Mouse (Mus musculus) heart, embryonic 16.5 days (tissue): Measurements from ENCODE around the gene Ston2. TPM values are rescaled to one million over a fixed set of nuclear protein-coding genes. Genes with fewer than 3 reads are reported as not detected.

Experiments
- ATAC-seq: fragments of 200-750 bp; cut with Nextera tagmentation; replicated peaks from 2 replicates; pipeline ENCODE4 v1.8.0; 2017; ENCODE audit warnings: moderate number of reproducible peaks; ENCODE audit not compliant: insufficient read depth, low FRiP score; ENCODE audit errors: extremely low read depth
- H3K27ac ChIP-seq: fragments of 300-500 bp; sonication (generic); 2 replicates; pipeline ENCODE4 v1.5.1; 2014; ENCODE audit warnings: mild to moderate bottlenecking, low read length, control low read depth, moderate library complexity
- H3K27me3 ChIP-seq: fragments of 300-500 bp; sonication (generic); 2 replicates; pipeline ENCODE4 v1.6.1; 2014; ENCODE audit warnings: low read length, mixed read lengths; ENCODE audit not compliant: control insufficient read depth, insufficient read depth
- H3K36me3 ChIP-seq: fragments of 300-500 bp; sonication (generic); 2 replicates; pipeline ENCODE4 v1.6.1; 2014; ENCODE audit not compliant: control insufficient read depth, insufficient read depth
- H3K4me1 ChIP-seq: fragments of 300-500 bp; sonication (generic); 2 replicates; pipeline ENCODE4 v1.6.1; 2014; ENCODE audit warnings: low read length, mixed read lengths; ENCODE audit not compliant: control insufficient read depth, insufficient read depth
- H3K4me2 ChIP-seq: fragments of 300-500 bp; sonication (generic); 2 replicates; pipeline ENCODE4 v1.6.1; 2014; ENCODE audit warnings: low read depth, mild to moderate bottlenecking, control low read depth, low read length
- H3K4me3 ChIP-seq: fragments of 300-500 bp; sonication (generic); 2 replicates; pipeline ENCODE4 v1.5.1; 2014; ENCODE audit warnings: mild to moderate bottlenecking, control low read depth, low read length
- H3K9ac ChIP-seq: fragments of 300-500 bp; sonication (generic); 2 replicates; pipeline ENCODE4 v1.6.1; 2014; ENCODE audit warnings: low read length, control low read depth
- H3K9me3 ChIP-seq: fragments of 300-500 bp; sonication (generic); replicated peaks from 2 replicates; pipeline ENCODE4 v1.6.1; 2016; ENCODE audit warnings: low read length; ENCODE audit not compliant: control insufficient read depth
- WGBS: fragments of 180-500 bp; shearing (Covaris S2); extraction: QIAGEN DNeasy Blood & Tissue Kit; methylation state at CpG from one replicate; pipeline ENCODE4 v1.1.7; 2014; 5-methylcytosine and 5-hydroxymethylcytosine counted together
- polyA plus RNA-seq: library from polyadenylated mRNA; unstranded; fragments of >200 nt; fragmentation: Nextera tagmentation; extraction: Ambion mirVana; gene quantifications from 2 replicates; pipeline ENCODE4 v1.2.1, GENCODE M21; 2015

Ston2 gene
- polyA plus RNA-seq, 1 experiment from 2014 or later: 3.7 TPM

DNA sequence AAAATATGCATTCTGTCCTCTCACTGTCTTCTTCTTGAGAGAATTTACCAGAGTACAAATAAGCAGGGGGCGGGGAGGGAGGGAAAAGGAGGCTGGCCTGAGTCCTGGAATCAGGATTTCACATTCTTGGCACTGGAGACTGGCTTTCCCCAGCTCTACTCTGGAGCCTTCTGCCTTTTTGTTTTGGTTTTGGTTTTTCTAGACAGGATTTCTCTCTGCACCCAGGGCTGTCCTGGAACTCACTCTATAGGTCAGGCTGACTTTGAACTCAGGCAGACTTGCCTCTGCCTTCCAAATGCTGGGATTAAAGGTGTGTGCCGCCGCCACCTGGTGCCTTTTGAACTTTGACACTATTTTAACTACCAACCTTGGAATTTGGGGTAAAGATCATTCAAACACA, 149.8 kb downstream of the Ston2 start:
- Histone ChIP-seq H3K4me1 (peaks cover 4% of the 10 kb centered on the region), H3K27ac (no peak overlapping the region), H3K36me3 (no peaks in the 10 kb centered on the region), H3K9me3 (peaks cover under 1% of the 10 kb centered on the region; the same call in 1 of the 2 replicates), H3K4me2 (no peak overlapping the region), H3K27me3 (no peaks in the 10 kb centered on the region), H3K4me3 (no peak overlapping the region), H3K9ac (no peak overlapping the region)
- 83% methylated on average over 3 of the region's 3 CpGs for WGBS
- no peak for ATAC-seq

DNA sequence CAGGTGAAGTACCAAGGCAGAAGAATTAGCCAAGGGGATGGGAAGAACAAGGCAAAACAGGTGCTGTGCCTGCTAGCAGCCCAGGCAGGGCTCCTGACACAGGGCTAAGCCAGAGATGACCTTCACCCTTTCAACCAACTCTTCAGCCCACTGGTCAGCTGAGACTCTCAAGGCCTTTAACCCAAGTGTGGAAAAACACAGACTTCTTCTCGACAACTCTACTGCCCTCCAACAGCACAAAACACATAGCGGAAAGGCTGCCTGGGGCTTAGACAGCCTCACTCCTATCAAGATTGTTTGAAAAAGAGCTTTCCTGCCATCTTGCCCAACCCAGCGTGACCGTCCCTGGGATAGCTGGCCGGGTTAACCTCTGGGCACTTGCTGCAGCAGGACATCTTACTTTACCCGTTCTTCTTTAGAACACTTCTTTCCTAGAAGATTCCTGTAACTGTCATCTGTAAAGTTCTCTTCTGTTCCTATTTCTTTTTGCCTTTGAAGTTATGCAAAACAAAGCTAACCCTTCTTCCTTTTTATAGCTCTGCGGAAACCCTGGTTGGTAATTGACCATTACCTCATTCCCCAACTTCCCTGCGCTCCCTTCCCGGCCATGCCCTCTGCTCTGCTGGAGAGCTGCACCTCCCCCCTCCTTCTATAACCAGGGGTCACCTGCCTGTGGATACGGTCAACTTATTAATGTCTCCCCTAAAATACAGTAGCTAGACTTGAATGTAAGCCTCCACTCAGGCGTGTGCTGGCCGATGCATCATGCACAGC, 150.9 kb downstream of the Ston2 start:
- no peak overlapping the region for H3K4me2 ChIP-seq
- H3K9me3 ChIP-seq: peaks cover 5% of the 10 kb centered on the region; the same call in 1 of the 2 replicates
- H3K4me1 ChIP-seq: peaks cover 4% of the 10 kb centered on the region
- H3K4me3 ChIP-seq: no peak overlapping the region
- no peak for ATAC-seq
- H3K36me3 ChIP-seq: no peaks in the 10 kb centered on the region
- no peaks in the 10 kb centered on the region for H3K27me3 ChIP-seq
- WGBS: 82% methylated on average over 12 of the region's 12 CpGs
- no peak overlapping the region for H3K9ac ChIP-seq
- no peak overlapping the region for H3K27ac ChIP-seq

DNA sequence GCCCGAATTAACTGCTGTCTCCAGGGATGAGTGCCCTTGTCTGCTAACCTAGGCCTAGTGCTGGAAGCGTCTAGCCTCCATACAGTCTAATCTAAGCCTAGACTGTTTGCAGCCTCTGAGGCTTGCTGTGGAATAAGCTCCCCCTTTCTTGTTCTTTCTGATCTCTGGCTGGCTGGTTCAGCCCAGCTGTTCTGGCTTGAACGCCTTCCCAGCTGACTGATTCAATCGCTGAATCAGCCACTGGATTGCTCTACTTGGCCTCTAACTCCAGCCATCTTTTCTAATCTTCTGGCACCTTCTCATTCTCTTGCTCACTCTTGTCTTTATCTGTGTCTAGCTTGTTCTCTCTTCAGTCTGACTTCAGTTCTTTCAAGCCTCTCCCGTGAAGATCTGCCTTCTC, 161.7 kb downstream of the Ston2 start:
- no peak for ATAC-seq
- WGBS: 67% methylated on average over 5 of the region's 5 CpGs

DNA sequence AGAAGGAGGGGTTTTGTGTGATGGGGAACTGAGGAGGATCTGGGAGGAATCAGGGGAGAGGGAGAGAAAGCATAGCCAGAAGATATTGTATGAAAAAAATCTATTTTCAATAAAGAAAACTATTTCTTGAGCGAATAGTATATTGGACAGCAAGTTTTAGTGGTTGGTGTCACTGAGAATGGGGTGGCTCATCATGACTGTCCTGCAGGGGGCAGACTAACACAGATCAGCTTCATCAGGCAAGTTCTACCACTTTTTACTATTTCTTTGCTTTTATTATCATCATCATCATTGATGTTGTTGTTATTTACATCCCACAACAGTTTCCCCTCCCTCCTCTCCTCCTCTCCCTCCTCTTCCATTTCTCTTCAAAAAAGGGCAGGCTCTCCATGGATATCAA, 163.2 kb downstream of the Ston2 start:
- ATAC-seq: no peak
- Histone ChIP-seq H3K36me3 (no peaks in the 10 kb centered on the region), H3K27me3 (no peaks in the 10 kb centered on the region), H3K4me1 (no peaks in the 10 kb centered on the region), H3K27ac (no peak overlapping the region), H3K4me3 (no peak overlapping the region), H3K9me3 (0 out of 2 replicates have a peak, but pooled peaks cover 3% of the 10 kb centered on the region), H3K9ac (no peak overlapping the region), H3K4me2 (no peak overlapping the region)
- WGBS: 67% methylated on average over 1 of the region's 1 CpGs

More for the DNA sequence above, 161.7 kb downstream of the Ston2 start:
- Histone ChIP-seq H3K4me1 (no peaks in the 10 kb centered on the region), H3K36me3 (no peaks in the 10 kb centered on the region), H3K9ac (no peak overlapping the region), H3K4me3 (no peak overlapping the region), H3K27me3 (no peaks in the 10 kb centered on the region), H3K4me2 (no peak overlapping the region), H3K27ac (no peak overlapping the region), H3K9me3 (0 out of 2 replicates have a peak, but pooled peaks cover 3% of the 10 kb centered on the region)

GRCm38 (mm10) chr12:91609425-91609824, 178.8 kb downstream of the Ston2 start:
- H3K27ac ChIP-seq: no peak overlapping the region
- no peak overlapping the region for H3K9ac ChIP-seq
- no peak overlapping the region for H3K4me2 ChIP-seq
- ATAC-seq: peak; percentile 37; the same call in 1 of the 2 replicates
- H3K27me3 ChIP-seq: no peaks in the 10 kb centered on the region
- no peak overlapping the region for H3K4me3 ChIP-seq
- H3K4me1 ChIP-seq: peaks cover 9% of the 10 kb centered on the region
- WGBS: 78% methylated on average over 5 of the region's 5 CpGs
- H3K9me3 ChIP-seq: no peaks in the 10 kb centered on the region
- no peaks in the 10 kb centered on the region for H3K36me3 ChIP-seq

DNA sequence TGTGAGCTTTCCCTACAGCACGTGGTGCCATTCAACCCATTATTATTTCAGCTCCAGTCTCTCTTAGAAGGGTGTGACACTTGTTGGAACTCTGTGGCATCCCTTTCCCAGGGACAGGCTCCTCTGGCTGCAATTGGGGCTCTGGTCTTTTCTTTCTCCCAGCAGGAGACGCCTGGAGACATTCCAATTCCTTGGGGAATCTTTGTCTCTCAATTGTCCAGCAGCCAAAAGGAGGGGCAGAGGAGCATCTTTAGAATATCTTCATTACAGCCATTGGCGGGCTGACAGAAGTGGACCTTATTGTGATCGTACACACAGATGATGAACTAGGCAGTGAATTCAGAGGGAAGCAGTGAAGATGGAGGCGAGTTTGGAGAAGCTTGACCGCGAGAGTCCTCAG, 180.5 kb downstream of the Ston2 start:
- 70% methylated on average over 7 of the region's 7 CpGs for WGBS
- H3K4me3 ChIP-seq: no peak overlapping the region
- peaks cover 9% of the 10 kb centered on the region for H3K4me1 ChIP-seq
- H3K9ac ChIP-seq: no peak overlapping the region
- no peaks in the 10 kb centered on the region for H3K9me3 ChIP-seq
- ATAC-seq: no peak
- H3K4me2 ChIP-seq: no peak overlapping the region
- no peak overlapping the region for H3K27ac ChIP-seq
- no peaks in the 10 kb centered on the region for H3K36me3 ChIP-seq
- no peaks in the 10 kb centered on the region for H3K27me3 ChIP-seq

DNA sequence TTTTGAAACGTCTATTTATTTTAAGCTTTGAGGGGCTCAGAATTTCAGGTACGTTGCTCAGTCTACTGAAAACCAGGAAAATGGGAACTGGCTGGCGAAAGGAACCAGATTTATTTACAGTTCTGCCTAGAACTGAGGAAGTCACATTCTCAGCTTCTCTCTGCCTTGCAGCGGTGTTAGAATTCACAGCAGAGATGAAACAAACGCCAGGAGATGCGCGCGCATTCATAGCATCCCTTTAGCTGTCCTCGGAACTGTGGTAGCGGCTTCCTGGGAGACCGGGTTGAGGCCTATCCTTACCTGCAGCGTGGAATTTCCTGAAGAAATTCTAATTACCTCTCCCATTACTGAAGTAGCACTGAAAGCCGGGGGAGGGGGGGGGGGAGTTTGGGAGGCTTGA, 181.5 kb downstream of the Ston2 start:
- Histone ChIP-seq H3K4me2 (no peak overlapping the region), H3K4me1 (peaks cover 9% of the 10 kb centered on the region), H3K27me3 (no peaks in the 10 kb centered on the region), H3K36me3 (no peaks in the 10 kb centered on the region), H3K9ac (no peak overlapping the region), H3K4me3 (no peak overlapping the region), H3K27ac (no peak overlapping the region), H3K9me3 (no peaks in the 10 kb centered on the region)
- 83% methylated on average over 13 of the region's 13 CpGs for WGBS
- no peak for ATAC-seq

DNA sequence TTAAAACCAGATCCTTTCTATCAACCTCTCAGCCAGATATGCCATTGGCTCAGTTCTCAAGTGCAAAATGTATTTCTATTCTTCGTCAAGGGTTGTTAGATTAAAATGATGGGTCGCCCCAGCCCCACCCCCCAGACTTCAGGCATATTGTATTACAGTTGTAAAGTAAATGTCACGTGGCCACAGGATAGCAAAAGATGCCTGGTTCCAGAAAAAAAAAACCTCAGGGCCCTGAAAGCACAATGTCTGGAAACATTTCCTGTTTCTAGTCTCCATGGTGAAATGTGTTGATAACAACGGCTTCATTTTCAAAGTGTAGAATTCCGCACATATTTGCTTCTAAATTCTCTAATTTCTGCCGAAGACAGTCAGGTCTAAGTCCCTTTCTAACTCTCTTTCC, 183.6 kb downstream of the Ston2 start:
- H3K27me3 ChIP-seq: no peaks in the 10 kb centered on the region
- no peak overlapping the region for H3K9ac ChIP-seq
- H3K4me3 ChIP-seq: no peak overlapping the region
- H3K4me1 ChIP-seq: peaks cover 9% of the 10 kb centered on the region
- no peaks in the 10 kb centered on the region for H3K36me3 ChIP-seq
- WGBS: 39% methylated on average over 6 of the region's 6 CpGs
- peak overlapping the region; percentile 30 for H3K4me2 ChIP-seq
- no peak overlapping the region for H3K27ac ChIP-seq
- H3K9me3 ChIP-seq: no peaks in the 10 kb centered on the region
- ATAC-seq: no peak

DNA sequence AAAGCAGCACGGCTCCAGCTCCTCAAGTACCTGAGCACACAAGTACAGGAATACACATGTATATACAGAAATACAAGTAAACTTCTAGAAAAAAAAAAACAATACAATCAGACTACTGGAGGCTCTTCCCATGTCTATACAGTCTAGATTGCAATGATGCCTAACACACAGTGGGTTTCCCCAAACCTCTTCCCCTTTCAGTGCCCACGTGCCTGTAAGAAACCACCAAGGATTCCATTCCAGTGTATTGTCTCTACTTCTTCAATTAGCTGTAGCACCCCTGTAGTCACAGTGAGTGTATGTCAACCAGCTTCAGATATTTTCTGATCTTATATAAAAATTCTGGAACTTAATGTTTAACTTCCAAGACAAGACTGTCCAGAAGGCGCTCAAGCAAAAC, 196.1 kb downstream of the Ston2 start:
- Histone ChIP-seq H3K9ac (no peak overlapping the region), H3K4me1 (peaks cover 14% of the 10 kb centered on the region), H3K9me3 (no peaks in the 10 kb centered on the region), H3K4me3 (no peak overlapping the region), H3K27me3 (no peaks in the 10 kb centered on the region), H3K27ac (no peak overlapping the region), H3K4me2 (no peak overlapping the region), H3K36me3 (no peaks in the 10 kb centered on the region)
- WGBS: 94% methylated on average over 3 of the region's 3 CpGs
- ATAC-seq: no peak
